Mouse (Mus musculus) inflammation-experienced regulatory T-cells, adult 6 months (primary cell): Measurements from ENCODE around the gene Shc3. TPM values are rescaled to one million over a fixed set of nuclear protein-coding genes. Genes with fewer than 3 reads are reported as not detected.
A peak's percentile ranks its signal among the peaks of the same experiment; 100 is the strongest.

Experiments
- ATAC-seq: one replicate; pipeline ENCODE4 v1.8.0; 2017
- polyA plus RNA-seq, 3 experiments: library from polyadenylated mRNA; unstranded; fragments of 100-300 nt; shearing (Covaris generic); gene quantifications; one replicate each; pipeline ENCODE4 v1.2.1; 2017

The Shc3 gene
- polyA plus RNA-seq, 3 experiments from 2014 or later: not detected

DNA sequence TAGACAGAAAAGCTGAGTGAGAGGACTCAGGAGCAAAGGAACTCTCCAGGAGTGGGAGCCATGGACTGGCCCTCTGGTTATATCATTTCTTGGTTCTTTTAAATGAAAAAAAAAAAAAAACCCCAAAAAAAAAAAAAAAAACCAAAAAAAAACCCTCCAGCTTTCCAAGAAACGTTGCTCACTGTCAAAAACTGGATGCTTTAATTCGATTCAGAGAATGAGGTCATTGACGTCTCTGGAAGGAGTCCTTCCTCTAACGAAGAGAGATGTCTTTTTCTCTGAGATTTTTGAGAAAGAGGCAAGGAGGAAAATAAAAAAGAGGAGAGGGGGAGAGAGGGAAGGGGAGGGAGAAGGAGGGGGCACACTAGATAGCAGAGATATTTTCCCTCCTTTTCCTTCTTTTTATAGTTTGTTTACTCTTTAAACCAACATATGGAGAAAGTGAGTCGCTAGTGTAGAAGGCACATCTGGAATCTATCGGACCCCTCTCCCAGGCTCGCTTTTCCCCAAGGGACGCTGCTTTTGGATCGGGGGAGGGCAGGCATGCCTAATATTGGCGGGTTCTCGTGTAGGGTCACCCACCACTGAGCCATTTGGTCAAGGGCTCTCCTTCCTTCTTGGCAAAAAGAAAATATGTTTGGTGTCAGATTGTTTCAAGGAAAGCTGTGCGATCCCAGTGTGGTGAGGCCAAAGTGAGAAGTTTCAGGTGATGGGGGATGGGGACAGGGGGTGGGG lies 157.4 kb downstream of the Shc3 start:
- ATAC-seq: no peak

DNA sequence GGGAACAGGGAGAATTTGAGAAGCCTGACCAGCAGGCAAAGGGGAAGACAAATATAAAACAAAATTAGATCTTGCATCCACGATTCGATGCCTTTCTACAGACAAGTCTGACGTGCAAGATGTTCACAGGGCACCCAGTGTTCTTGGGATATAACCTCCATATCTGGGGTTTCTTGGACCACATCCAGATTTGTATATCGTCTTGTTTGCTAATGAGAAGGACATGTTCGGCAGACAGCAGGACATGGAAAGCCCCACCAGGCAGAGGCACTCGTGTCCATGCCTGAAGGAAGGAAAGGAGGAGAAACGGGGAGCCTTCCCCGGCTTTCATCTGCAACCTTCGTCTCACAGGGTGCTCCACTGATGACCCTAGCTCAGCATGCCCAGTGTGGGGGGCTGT lies 158.0 kb downstream of the Shc3 start:
- ATAC-seq: no peak

DNA sequence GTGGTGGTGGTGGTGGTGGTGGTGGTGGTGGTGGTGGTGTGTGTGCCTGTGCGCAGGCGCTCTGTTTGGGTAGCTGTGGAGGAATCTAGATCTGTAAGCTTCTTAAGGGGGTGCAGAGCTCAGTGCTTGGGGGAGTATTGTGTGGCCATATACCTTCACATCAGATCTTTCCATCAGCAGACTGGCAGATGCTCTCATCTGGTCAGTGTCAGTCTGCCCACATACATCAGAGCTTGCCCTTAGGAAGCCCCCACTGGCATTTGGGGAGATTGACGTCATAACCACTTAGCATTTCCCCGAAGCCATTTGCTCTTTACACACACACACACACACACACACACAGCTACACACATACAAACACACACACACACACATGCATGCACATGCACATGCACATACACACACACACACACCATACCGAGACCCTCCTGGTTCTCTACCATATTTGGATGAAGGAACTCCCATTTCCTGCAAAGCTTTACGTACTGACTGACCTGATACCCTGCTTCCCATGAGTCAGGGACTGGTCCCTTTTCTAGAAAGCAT lies 159.2 kb downstream of the Shc3 start:
- no peak for ATAC-seq

DNA sequence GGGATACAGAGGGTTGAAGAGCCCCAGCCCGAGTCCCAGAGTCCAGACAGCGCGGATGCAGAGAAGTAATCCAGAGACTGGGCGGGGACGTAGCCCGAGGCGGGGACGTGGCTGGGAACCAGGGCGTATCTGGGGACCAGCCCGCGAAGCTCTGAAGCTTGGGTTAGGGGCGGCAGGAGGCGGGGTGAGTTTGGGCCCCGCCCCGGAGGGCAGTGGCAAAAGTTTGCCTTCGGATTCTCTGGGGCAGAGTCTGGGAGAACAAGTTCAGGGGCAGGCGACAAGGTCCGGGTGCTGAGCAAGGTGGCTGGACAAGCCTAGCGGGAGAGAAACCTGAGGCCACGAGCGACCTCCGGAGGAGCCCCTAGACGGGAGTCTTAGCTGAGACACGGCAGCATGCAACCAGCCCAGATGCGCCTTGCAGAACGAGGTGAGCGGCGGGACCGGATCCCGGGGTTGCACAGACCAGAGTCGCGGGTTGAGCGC lies 160.7 kb downstream of the Shc3 start, which contains the start of gene S1pr3:
TSS of gene S1pr3 (plus strand) at position 121 of the 483 bp plus-strand sequence.
- ATAC-seq: no peak

- ATAC-seq: no peak
Observed at GRCm38 (mm10) chr13:51407541-51408217, 161.5 kb downstream of the Shc3 start.

DNA sequence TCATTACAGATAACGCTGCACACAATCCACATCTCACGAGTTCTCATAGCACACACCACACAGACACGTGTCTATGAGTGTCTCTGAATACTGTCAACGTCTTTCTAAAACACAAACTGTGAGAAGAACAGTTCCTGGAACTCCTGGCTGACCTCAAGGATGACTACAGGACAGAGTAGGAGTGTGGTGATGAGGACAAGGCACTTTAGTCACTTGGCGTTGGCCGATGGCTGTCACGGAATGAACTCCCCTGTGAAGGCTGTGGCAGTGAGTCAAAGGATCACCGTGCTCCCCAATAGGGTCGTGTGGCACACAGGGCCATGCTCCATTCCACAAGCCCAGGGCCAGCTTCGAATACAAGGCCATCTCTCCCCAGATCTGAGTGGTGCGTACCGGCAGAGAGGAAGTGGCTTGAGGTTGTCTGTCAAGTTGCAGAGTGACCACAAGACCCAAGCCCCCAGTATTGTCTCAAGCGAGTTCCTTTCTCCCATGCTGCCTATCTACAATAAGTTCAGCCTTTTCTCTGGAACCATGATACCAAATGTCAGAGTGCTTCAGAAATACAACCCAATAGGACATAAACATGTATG lies 163.4 kb downstream of the Shc3 start:
- ATAC-seq: no peak

GRCm38 (mm10) chr13:51404566-51404965 lies 164.7 kb downstream of the Shc3 start:
- no peak for ATAC-seq

- ATAC-seq: peak; percentile 47
Observed at GRCm38 (mm10) chr13:51400736-51401501, 168.3 kb downstream of the Shc3 start.

DNA sequence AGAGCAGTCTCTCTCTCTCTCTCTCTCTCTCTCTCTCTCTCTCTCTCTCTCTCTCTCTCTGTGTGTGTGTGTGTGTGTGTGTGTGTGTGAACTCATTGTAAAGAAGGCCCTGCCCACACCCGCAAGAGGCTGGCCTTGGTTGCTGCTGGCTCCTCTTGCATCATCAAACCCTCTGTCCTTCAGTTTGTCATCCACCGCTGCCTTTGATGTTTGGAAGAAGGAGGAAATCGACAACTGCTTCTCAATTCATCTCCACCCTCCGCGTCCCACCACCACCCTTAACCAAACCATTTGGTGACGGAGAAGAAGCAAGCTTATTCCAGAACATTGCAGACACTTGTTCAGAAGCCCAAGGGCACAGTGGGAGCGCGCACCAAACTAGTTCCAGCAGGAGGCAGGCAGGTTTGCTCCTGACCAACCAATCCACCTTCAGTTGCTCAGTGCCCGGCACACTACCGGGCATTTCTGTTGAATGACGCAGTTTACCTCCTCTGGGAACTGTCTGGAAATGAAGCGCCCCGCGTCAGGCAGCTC lies 169.0 kb downstream of the Shc3 start:
- peak; percentile 47 for ATAC-seq

GRCm38 (mm10) chr13:51399562-51399961 lies 169.7 kb downstream of the Shc3 start:
- ATAC-seq: no peak

GRCm38 (mm10) chr13:51397861-51398260 lies 171.4 kb downstream of the Shc3 start:
- ATAC-seq: peak; percentile 37

DNA sequence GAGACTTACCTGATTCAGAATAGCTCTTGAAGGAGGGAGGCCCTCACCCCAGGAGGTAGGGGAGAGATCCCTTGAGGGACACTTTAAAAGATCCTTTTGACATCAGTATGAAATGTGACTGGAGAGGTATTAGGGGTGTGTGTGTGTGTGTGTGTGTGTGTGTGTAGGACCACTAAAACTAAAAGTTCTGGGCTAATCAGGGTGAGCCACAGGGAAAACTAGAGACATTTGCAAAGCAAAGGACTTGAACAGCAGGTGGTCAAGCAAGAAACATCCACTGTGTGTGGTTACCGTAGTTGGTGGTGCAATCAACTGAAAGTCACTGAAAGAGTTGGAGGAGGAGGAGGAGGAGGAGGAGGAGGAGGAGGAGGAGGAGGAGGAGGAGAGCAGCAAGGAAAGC lies 177.0 kb downstream of the Shc3 start:
- ATAC-seq: no peak

GRCm38 (mm10) chr13:51391359-51391916 lies 177.8 kb downstream of the Shc3 start:
- peak; percentile 28 for ATAC-seq

DNA sequence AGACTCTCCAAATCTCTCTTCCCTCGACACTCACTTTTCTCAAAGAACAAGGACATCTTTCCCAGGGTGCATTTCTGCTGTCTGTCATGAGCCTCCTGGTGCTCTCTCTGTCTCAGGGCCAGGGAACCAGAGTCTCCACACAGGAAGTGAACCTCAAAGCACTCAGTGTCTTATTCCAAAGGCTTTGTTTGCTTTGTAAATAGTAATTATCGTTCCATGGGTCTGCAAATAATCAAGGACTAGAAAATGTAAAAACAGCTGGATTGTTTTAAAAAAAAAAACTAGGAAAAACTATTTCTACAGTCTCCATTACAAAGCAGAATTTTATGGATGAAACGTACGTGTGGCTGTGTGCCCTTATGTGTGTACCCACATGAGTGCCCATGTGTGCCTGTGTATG lies 178.8 kb downstream of the Shc3 start:
- ATAC-seq: no peak

- ATAC-seq: no peak
Observed at GRCm38 (mm10) chr13:51387908-51388307, 181.3 kb downstream of the Shc3 start.

DNA sequence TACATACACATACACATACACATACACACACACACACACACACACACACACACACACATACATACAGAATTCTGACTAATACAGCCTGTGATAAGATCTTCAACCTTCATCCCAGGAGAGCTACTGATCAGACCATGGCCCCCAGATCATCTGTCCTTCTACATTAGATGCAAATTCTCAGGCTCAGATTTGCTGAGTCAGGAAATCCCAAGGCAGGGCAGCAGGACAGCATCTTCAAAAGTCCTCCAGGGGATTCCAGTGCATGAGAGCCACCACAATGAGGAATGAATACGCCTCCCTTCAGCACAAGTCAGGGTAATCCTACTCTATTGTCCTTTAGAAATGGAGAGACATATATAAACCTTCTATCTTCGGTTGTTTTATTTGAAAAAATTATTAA lies 184.3 kb downstream of the Shc3 start:
- ATAC-seq: no peak

DNA sequence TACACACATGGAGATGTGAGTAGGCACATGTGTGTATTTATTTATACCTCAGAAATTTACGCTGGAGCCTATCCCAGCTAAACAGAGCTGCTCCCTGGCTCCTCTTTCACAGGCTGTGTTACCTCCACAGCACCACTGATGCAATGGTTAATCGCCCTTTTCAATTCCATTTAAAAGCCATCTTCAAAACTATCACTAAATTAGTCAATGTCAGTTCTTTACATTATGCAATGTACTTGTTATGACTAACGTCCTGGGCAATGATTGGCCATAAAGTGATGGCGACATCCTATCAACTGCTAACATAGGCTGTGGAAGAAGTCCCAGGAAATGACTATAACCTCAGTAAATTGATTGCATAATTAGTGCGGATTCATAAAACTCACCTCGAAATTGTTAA lies 187.7 kb downstream of the Shc3 start:
- no peak for ATAC-seq

Other genes with a start within 250 kb of the Shc3 start
- under 1 TPM in 1 of 3 experiments, not detected in 2; 0.24 TPM for gene S1pr3, start 160.8 kb downstream of the Shc3 start, polyA plus RNA-seq
- gene Cks2, start 75.8 kb upstream of the Shc3 start, polyA plus RNA-seq: 100 to 1,000 TPM in 1 of 3 experiments, 10 to 100 TPM in 2; 25.7 to 172 (median 40.8) TPM
- gene Secisbp2, start 82.3 kb upstream of the Shc3 start, polyA plus RNA-seq: 10 to 100 TPM; 34.3 to 43.2 (median 34.5) TPM
- gene Sema4d, start 224.3 kb upstream of the Shc3 start, polyA plus RNA-seq: 100 to 1,000 TPM; 111 to 154 (median 126) TPM